Mouse (Mus musculus) ovary, adult 18-20 months (tissue): ENCODE data around the gene Zscan29.
"Not testable (repeated sequence)": the region's sequence is repeated elsewhere in the genome, so short reads cannot be mapped to it uniquely, and the experiment has no call there.

Experiments
- DNase-seq: peaks from one replicate; pipeline ENCODE4 v3.0.0; 2022; ENCODE audit warnings: low spot score, mixed read lengths

The Zscan29 gene

GRCm38 (mm10) chr2:121132822-121133221 is 38.1 kb downstream of the Zscan29 start:
- DNase-seq = no peak

DNA sequence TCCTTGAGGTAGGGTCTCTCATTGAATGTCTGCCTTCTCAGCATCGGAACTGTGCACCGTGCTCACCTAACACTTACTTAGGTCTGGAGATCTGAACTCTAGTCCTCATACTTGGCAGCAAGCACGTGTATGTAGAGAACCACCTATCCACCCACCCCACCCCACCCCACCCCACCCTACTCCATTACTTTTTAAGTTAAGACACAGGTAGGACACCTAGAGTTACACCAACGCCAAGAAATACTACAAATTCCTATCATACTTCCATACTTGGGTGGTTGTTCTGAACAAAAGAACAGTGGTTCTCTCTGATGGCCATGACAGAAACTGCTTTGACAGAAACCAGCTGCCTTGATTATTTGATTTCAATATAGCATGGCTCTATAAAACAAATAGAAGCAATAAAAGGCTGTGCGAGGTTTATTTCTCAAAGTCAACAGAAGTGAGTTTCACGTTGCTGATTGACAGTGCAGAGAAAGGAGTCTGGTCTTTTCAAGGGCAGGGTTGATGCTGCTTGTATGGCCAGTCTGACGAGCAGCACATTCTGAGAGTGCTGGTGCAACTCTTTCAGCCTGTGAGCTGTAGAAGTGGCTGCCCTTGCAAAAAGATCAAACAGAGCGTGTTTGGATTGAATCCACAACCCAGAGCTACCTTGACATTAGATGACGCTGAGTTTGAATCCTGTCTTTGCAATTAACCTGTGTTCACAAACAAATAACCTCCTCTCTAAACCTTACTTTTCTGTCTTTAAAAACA is 41.9 kb downstream of the Zscan29 start:
- DNase-seq = no peak

DNA sequence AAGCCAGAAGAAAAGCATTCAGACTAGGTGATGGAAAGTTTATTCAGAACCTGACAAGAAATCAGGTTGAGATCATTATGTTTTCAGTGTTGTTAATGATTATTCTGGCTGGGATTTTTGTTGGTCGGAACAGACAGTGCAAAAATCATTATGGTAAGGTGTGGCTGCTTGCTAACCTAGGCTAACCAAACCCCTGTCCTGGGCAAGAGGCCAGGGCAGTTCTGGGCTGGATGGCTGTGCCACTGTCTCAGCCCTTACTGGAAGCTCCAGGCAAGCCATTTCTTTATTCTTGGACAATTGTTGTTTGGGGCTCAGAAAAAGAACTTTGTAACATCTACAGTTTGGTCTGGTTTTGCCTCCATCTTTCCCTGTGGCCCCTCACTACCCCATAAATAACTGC is 43.4 kb downstream of the Zscan29 start:
- DNase-seq = no peak

DNA sequence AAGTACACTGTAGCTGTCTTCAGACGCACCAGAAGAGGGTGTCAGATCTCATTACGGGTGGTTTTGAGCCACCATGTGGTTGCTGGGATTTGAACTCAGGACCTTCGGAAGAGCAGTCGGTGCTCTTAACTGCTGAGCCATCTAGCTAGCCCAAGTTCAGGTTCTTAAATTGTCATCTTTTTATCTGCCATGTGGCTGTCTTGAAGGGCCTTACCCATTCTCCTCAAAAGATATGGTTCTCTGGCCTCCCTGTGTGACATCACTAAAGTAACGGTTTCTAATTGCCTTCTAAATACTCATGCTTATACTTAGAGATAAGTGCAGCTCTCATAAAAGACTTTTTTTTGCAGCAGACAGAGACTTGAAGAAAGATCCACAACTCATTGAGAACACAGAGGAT is 44.6 kb downstream of the Zscan29 start:
- not testable (repeated sequence) for DNase-seq

- DNase-seq = no peak
Observed at GRCm38 (mm10) chr2:121119260-121119659, 51.7 kb downstream of the Zscan29 start.

GRCm38 (mm10) chr2:121115418-121115817 is 55.5 kb downstream of the Zscan29 start:
- no peak for DNase-seq

DNA sequence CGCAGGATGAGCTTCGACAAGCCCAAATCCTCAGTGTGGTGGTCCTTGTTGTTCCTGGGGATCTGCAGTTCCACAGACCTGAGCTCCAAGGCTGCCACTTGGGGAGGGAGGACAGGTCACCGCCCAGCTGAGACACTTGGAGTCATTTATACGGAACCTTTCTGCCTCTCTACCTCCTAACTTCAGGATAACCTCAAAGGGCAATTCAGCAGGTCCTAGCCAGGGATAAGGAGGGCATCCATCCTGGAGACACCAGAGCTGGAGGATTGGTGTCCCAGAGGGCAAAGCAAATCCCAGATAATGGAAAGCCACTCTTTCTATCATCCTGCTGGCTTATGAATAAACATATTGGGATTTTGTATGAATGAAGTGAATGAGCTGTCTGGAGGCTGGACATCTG is 61.2 kb downstream of the Zscan29 start, which contains the start of gene Tgm7:
TSS of gene Tgm7 (minus strand) at position 101 of the 400 bp plus-strand sequence.
- no peak for DNase-seq
